Mouse (Mus musculus) limb, embryonic 11.5 days (tissue): ENCODE measurements around the gene Slc11a2. TPM values are rescaled to one million over a fixed set of nuclear protein-coding genes. Genes with fewer than 3 reads are reported as not detected.
"Not testable (repeated sequence)": the region's sequence is repeated elsewhere in the genome, so short reads cannot be mapped to it uniquely, and the experiment has no call there.

Experiments
- ATAC-seq: fragments of 200-750 bp; cut with Nextera tagmentation; 2 replicates; pipeline ENCODE4 v1.8.0; 2017; ENCODE audit warnings: low read depth; ENCODE audit not compliant: insufficient number of reproducible peaks, low FRiP score, low TSS enrichment
- DNase-seq: peaks from one replicate; pipeline ENCODE4 v3.0.0-alpha.2; 2015; ENCODE audit warnings: low spot score
- H3K27ac ChIP-seq: fragments of 300-500 bp; sonication (generic); replicated peaks from 2 replicates; pipeline ENCODE4 v1.5.1; 2014; ENCODE audit warnings: low read depth, mild to moderate bottlenecking, low read length
- H3K27me3 ChIP-seq: fragments of 300-500 bp; sonication (generic); 2 replicates; pipeline ENCODE4 v1.6.1; 2014; ENCODE audit warnings: mild to moderate bottlenecking, low read length, mixed read lengths; ENCODE audit not compliant: control insufficient read depth, insufficient read depth
- H3K36me3 ChIP-seq: fragments of 300-500 bp; sonication (generic); 2 replicates; pipeline ENCODE4 v1.6.1; 2014; ENCODE audit warnings: mild to moderate bottlenecking, low read length, moderate library complexity, mixed read lengths; ENCODE audit not compliant: control insufficient read depth, insufficient read depth
- H3K4me1 ChIP-seq: fragments of 300-500 bp; sonication (generic); 2 replicates; pipeline ENCODE4 v1.6.1; 2014; ENCODE audit warnings: low read length, mixed read lengths; ENCODE audit not compliant: control insufficient read depth, insufficient read depth
- H3K4me2 ChIP-seq: fragments of 300-500 bp; sonication (generic); 2 replicates; pipeline ENCODE4 v1.6.1; 2014; ENCODE audit warnings: low read depth, mild to moderate bottlenecking, moderate library complexity; ENCODE audit not compliant: severe bottlenecking
- H3K4me3 ChIP-seq: fragments of 300-500 bp; sonication (generic); 2 replicates; pipeline ENCODE4 v1.5.1; 2014; ENCODE audit warnings: low read depth, low read length
- H3K9ac ChIP-seq: fragments of 300-500 bp; sonication (generic); 2 replicates; pipeline ENCODE4 v1.6.1; 2014; ENCODE audit warnings: mild to moderate bottlenecking, low read length
- H3K9me3 ChIP-seq: fragments of 300-500 bp; sonication (generic); 2 replicates; pipeline ENCODE4 v1.6.1; 2016; ENCODE audit warnings: low read length; ENCODE audit not compliant: control insufficient read depth
- WGBS: fragments of 180-500 bp; shearing (Covaris S2); extraction: QIAGEN DNeasy Blood & Tissue Kit; methylation state at CpG from one replicate; pipeline ENCODE4 v1.1.7; 2014; 5-methylcytosine and 5-hydroxymethylcytosine counted together
- polyA plus RNA-seq: library from polyadenylated mRNA; unstranded; fragments of >200 nt; fragmentation: Nextera tagmentation; extraction: Ambion mirVana; gene quantifications from 2 replicates; pipeline ENCODE4 v1.2.1, GENCODE M21; 2014

Gene Slc11a2
- polyA plus RNA-seq, 1 experiment from 2014 or later = 19.5 TPM

GRCm38 (mm10) chr15:100375066-100375465, 49.8 kb downstream of the Slc11a2 start:
- Histone ChIP-seq H3K27ac (no peak overlapping the region), H3K27me3 (no peaks in the 10 kb centered on the region), H3K4me3 (no peak overlapping the region), H3K4me1 (no peaks in the 10 kb centered on the region), H3K9me3 (no peaks in the 10 kb centered on the region), H3K4me2 (no peak overlapping the region), H3K9ac (no peak overlapping the region), H3K36me3 (no peaks in the 10 kb centered on the region)
- whole genome bisulfite sequencing = 34% methylated on average over 5 of the region's 5 CpGs
- no peak for ATAC-seq
- DNase-seq = peak; percentile 80

- DNase-seq = no peak
- 50% methylated on average over 7 of the region's 7 CpGs for WGBS
- Histone ChIP-seq H3K4me2 (no peak overlapping the region), H3K9ac (no peak overlapping the region), H3K36me3 (no peaks in the 10 kb centered on the region), H3K4me3 (no peak overlapping the region), H3K9me3 (0 out of 2 replicates have a peak, but pooled peaks cover 3% of the 10 kb centered on the region), H3K27ac (no peak overlapping the region), H3K27me3 (no peaks in the 10 kb centered on the region), H3K4me1 (no peaks in the 10 kb centered on the region)
- no peak for ATAC-seq
Measured at GRCm38 (mm10) chr15:100367119-100367518, 57.8 kb downstream of the Slc11a2 start.

DNA sequence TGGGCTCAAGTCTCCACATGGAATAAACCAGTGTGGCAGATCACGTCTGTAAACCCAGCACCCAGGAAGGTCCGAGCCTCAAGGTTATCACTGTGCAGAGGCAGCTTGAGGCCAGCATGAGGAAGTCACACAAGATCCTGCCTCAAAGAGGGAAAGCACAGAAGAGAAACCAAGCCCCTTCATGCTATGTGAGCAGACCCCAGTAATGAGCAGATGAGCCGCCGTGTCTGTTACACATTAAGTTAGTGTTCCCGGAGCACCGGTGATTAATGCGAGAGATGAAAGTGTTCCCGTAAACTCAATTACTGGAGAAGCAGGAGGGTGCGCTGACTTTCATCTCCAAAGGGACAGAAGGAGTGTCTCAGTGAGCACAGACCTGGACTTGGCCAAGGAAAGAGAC, 58.9 kb downstream of the Slc11a2 start:
- H3K27ac ChIP-seq, H3K36me3 ChIP-seq, H3K27me3 ChIP-seq, ATAC-seq, H3K4me3 ChIP-seq, DNase-seq, H3K9ac ChIP-seq, H3K4me2 ChIP-seq, H3K9me3 ChIP-seq, H3K4me1 ChIP-seq: not testable (repeated sequence)
- WGBS = 8% methylated on average over 8 of the region's 9 CpGs

DNA sequence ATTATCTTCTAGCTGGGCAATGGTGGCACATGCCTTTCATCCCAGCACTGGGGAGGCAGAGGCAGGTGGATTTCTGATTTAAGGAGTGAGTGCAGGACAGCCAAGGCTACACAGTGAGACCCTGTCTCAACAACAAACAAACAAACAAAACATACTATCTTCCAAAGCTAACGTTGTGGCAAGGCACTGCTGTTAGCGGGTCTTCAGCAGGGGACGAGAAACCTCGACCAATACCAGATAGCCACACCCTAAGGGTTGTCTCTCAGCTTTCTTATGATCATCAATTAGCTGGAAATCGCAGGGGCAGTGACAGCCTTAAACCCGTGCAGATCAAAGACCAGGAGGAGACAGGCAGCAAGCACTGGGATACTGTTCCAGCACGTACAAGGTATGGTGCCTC, 60.6 kb downstream of the Slc11a2 start, which contains the start of gene Higd1c:
Gene Higd1c (plus strand): TSS at position 301 of the 400 bp plus-strand sequence.
- WGBS = 48% methylated on average over 7 of the region's 7 CpGs
- Histone ChIP-seq H3K4me2 (no peak within 1 kb of the TSS), H3K4me3 (no peak within 1 kb of the TSS), H3K9me3 (0 out of 2 replicates have a peak, but pooled peaks cover 3% of the 10 kb centered on the region), H3K36me3 (no peaks in the 10 kb centered on the region), H3K4me1 (no peaks in the 10 kb centered on the region), H3K27me3 (no peaks in the 10 kb centered on the region), H3K27ac (no peak within 1 kb of the TSS), H3K9ac (no peak within 1 kb of the TSS)
- DNase-seq = no peak
- ATAC-seq = no peak

- H3K4me2 ChIP-seq = no peak overlapping the region
- H3K36me3 ChIP-seq = no peaks in the 10 kb centered on the region
- 40% methylated on average over 5 of the region's 5 CpGs for WGBS
- no peak overlapping the region for H3K27ac ChIP-seq
- no peak for ATAC-seq
- H3K9me3 ChIP-seq = no peaks in the 10 kb centered on the region
- no peak for DNase-seq
- no peak overlapping the region for H3K9ac ChIP-seq
- H3K4me3 ChIP-seq = no peak overlapping the region
- no peaks in the 10 kb centered on the region for H3K27me3 ChIP-seq
- no peaks in the 10 kb centered on the region for H3K4me1 ChIP-seq
Measured at GRCm38 (mm10) chr15:100355876-100356275, 69.0 kb downstream of the Slc11a2 start.

GRCm38 (mm10) chr15:100353399-100353798, 71.5 kb downstream of the Slc11a2 start:
- not testable (repeated sequence) for ATAC-seq, H3K36me3 ChIP-seq, H3K4me3 ChIP-seq, H3K9ac ChIP-seq, H3K9me3 ChIP-seq, DNase-seq, H3K27ac ChIP-seq, H3K27me3 ChIP-seq, H3K4me1 ChIP-seq, H3K4me2 ChIP-seq
- 97% methylated on average over 11 of the region's 22 CpGs for WGBS

- H3K27ac ChIP-seq = no peak within 1 kb of the TSS
- no peaks in the 10 kb centered on the region for H3K4me1 ChIP-seq
- WGBS = 81% methylated on average over 10 of the region's 10 CpGs
- H3K27me3 ChIP-seq = no peaks in the 10 kb centered on the region
- no peak within 1 kb of the TSS for H3K4me2 ChIP-seq
- ATAC-seq (no peak), DNase-seq (no peak)
- H3K4me3 ChIP-seq = no peak within 1 kb of the TSS
- no peaks in the 10 kb centered on the region for H3K36me3 ChIP-seq
- no peak within 1 kb of the TSS for H3K9ac ChIP-seq
- H3K9me3 ChIP-seq = no peaks in the 10 kb centered on the region
Measured at GRCm38 (mm10) chr15:100352711-100353250, 72.1 kb downstream of the Slc11a2 start, which contains the start of the genes Methig1 and Mettl7a2. TSS of gene Methig1 (plus strand) at chr15:100353149. TSS of gene Mettl7a2 (plus strand) at chr15:100353200.

DNA sequence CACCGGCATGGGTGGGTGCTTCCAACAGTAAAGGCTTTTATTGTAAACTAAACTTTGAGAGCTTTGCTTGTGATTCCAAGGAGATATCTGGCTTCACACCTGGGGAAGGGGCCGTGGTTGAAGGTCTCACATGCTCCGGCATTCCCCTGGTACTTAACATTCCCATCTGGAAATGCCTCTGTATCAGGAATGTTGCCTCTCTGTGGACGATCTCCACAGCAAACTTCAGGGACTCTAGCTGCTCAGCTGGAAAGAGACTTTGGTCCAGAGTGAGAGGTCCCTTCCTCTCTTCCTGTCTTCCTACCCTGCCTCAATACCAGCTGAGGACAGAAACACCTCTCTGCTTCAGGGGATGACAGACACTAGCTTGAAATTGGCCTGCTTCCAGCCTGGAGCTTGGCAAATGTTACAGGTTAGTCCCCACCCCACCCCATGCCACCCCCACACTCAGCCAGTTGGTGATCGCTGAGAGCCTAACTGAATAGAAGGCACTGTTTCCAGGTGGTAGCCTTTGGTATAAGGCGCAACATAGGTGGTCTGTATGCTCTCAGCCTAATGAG, 73.3 kb downstream of the Slc11a2 start:
- H3K4me2 ChIP-seq = no peak overlapping the region
- no peaks in the 10 kb centered on the region for H3K4me1 ChIP-seq
- DNase-seq (no peak), ATAC-seq (no peak)
- H3K27me3 ChIP-seq = no peaks in the 10 kb centered on the region
- no peak overlapping the region for H3K4me3 ChIP-seq
- no peaks in the 10 kb centered on the region for H3K36me3 ChIP-seq
- no peak overlapping the region for H3K27ac ChIP-seq
- H3K9me3 ChIP-seq = no peaks in the 10 kb centered on the region
- 63% methylated on average over 6 of the region's 6 CpGs for WGBS
- no peak overlapping the region for H3K9ac ChIP-seq

DNA sequence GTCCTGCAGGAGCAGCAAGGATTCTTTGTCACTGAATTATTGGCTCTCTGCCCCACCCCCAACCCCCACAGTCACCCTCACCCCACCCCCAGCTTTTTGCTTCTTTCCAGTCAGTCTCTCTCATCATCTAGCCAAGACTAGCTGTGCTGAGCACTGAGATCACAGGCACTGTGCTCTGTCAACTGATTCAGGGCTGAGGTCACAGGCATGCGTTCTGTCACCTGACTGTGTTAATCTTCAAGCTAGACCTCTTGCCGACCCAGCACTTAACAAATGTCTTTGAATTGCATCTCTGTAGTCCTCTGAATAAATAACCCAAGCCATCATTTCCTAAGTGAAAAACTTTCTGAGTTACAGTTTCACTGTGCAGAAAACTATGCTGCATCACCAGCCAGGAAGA, 75.4 kb downstream of the Slc11a2 start:
- Histone ChIP-seq H3K27ac (no peak overlapping the region), H3K4me3 (no peak overlapping the region)
- WGBS = 36% methylated on average over 2 of the region's 2 CpGs

More for the DNA sequence above, 75.4 kb downstream of the Slc11a2 start:
- Histone ChIP-seq H3K27me3 (no peaks in the 10 kb centered on the region), H3K9ac (no peak overlapping the region), H3K9me3 (no peaks in the 10 kb centered on the region), H3K36me3 (no peaks in the 10 kb centered on the region), H3K4me1 (no peaks in the 10 kb centered on the region), H3K4me2 (no peak overlapping the region)
- no peak for DNase-seq
- no peak for ATAC-seq
